Mouse (Mus musculus) spleen, postnatal 4 days (tissue): ENCODE results near the gene Hs2st1.

Experiments used
- DNase-seq, 2 experiments: peaks; one replicate each; pipeline ENCODE4 v3.0.0; 2022; ENCODE audit warnings: low spot score in 2 of 2

Gene Hs2st1

DNA sequence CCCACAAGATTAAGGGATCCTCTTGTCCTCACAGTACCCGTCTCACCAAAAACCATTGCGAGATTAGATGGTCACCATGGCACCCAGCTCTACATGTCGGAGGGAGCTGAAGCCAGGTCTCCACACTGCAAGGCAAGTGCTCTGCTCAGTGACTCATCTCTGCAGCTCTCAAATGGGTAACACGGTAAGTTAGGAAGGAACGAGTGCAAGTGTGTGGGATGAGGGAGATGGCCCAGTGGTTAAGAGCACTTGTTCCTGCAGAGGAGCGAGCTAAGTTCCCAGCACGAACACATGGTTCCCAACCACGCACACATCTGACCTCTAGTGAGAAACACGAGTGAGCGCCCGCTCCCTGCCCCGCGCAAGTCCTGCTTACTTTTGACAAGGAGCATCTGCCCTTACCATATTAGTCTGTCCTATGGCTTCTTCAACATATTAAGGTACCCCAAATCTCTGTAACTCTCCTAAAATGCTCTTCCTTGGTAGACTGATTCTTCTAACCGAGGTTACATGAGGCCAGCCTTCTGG, 132.0 kb downstream of the Hs2st1 start:
- no peak for DNase-seq

DNA sequence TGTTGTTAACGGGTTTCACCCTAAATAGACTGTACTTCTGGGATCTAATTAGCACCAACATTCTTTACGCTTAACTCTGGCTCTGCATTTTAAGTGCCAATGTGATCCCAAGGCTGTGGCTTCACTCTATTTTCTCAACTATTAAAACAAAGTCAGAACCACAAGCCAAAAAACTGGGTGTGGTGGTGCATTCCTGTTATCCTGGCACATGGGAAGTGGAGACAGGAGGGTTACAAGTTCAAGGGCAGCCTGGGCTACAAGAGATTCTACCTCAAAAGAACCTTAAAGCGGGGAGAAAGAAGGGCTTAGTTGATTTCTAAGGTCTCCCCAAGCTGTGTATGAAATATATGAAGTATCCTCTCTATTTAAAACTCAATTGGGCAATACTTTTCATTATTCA, 133.9 kb downstream of the Hs2st1 start:
- DNase-seq, result no peak

DNA sequence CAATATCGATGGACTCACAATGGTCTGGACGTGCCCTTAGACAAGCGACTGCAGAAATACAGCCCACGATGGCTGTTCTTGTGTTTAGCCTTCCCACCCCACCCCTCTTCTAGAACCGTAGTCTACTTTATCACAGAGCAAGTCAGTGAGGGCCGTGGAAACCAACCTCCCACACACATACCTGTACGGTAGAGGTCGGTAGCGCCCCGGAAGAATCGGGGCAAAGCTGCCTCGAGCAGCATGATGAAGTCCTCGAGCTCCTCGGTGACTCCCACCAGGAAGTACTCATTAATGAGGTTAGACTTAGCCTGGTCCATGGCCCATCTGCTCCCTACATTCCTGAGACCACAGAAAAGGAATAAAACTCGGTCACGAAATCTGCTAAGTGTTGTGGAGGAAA, 134.7 kb downstream of the Hs2st1 start:
- DNase-seq, result no peak

DNA sequence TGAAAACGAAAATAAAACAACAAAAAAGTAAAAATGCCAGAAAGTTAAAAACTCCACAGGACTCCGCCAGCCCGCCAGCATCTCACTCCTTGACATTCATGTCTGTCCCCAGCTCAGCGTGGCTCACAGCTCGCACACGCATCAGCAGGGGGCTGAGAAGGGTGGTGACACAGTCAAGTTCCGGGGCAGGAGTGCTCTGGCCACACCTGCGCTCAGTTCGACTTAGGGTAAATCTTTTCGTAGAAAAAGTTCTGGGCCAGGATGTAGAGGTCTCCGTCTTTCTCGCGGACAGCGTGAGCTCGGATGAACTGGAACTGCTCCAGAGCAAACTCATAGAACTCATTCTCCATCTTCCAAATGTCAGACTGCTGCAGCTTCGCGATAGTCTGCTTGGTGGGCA, 135.7 kb downstream of the Hs2st1 start:
- DNase-seq, result no peak

DNA sequence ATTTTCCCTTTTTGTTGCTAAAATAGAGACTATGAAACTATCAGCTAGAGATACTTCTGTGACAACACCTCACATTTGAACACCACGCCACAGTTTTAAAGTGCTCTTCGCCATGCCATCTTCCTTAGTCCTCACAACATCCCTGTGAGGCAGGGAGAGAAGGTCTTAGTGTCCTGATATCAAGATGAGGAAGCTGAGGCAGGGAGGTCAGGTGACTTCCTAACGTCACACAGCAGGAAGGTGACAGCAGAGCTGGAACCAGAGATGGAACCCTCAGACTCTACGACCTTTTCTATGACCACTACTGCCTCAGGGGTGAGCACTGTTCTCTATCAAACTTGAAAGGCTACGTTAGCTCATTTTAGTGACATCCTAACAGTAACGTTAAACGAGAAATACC, 136.9 kb downstream of the Hs2st1 start:
- DNase-seq, result no peak

DNA sequence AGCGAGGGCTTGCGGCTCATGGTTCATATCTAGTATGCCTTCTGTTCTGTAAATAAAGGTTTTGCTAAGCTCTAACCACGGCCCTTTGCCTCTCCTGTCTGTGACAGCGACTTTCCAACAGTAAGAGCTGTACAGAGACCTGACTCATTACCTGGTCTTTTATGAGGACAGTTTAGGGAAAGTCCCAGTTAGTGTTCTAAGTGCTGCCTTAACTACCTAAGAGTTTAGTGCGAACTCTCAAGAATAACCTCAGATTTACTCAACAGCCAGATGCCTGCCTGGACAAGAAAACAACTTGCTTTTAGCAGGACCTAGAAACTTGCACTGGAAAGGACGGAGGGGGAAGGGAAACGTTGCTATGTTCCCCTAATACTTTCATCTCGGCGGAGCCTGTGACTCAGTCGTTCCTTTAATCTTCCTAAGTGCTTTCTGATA, 137.8 kb downstream of the Hs2st1 start:
- DNase-seq, result no peak

DNA sequence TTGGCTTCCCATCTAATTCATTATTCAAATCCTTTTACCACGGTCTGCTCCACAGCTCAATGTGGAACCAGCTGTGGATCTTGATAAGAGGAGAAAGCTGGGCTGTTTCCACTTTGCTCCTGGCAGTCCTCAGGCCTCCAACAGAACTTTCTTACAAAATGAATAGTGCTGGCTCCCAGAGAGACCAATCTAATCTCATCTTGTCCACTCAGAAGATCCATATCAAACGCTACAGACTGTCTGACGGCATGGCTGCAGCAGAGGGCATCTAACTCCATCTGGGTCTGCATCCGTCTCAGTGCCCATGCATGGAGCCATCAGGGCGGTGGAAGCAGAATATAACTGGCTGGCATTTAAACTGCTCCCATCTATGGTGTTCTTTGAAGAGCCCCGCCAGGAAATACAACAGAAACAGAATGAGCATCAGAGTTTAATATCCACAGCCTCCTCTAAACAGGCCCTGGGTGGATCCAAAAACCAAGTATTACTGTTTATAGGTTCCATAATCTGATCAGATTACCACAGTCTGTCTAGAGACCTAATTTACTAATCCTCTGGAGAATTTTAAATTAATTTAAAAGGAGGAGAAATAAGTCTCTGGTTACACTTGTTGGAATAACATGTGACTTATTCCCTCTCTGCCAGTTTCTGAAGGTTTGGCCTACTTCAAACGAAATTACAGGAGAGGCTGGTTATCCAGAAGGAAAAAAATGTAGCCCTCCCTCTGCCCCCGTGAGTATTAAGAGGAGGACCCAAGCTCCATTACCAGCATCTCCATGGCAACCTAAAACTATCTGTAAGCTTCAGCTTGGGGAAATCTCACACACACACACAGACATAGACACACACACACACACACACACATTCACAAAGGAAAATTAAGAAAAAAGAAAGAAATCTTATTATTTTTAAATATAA, 141.2 kb downstream of the Hs2st1 start:
- no peak for DNase-seq

DNA sequence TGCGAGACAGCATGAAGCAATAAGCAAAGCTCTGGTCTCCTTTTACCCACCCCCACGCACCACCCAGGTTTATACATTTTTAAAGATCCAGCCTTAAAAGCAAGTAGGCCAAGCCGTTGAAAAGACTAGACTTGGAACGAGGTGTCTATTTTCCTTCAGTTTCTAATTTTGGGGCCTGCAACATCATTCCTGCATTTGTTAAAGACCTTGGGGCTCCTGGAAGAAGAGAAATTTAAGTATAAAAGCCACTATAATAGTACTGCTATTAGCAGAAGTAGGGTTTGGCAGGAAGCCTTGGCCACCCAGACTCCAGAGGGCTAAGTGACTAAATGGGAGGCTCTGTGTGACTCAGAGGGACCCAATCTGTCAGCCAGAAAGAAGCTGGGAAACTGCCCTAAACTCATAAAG, 144.9 kb downstream of the Hs2st1 start:
- no peak for DNase-seq

DNA sequence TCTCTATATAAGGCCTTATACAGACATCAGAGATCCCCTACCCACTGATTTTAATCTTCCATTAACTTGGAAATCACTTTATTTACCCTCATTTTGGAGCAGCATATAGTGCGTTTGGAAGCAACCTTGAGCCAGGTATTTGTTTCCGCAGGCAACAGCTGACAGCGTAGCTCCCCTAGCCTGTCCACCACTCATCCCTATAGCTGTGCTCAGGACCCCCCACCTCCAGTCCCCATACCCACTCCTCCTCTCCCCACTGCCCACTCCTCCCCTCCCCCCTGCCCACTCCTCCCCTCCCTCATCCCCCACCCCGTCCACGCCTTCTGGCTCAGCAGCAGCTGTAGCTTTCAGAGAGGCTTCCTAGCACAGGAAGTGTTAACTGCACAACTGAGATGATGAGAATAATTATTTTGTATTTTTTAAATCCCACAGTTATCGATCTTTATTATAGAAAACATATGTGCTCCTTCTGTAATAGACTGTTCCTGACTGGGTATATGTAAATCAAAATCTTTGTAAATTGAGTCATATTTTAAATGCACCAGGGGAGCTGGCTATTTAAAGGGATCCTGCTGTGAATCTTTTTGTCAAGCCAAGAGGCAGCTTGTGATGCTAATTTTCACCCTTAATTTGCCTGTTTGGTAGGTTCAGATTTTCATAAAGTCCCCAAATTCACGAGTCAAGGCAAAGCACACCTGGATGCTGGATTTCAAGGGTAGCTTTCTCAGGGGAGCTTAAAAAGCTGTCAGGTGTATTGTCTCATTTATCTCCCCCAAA, 148.4 kb downstream of the Hs2st1 start:
- no peak for DNase-seq

DNA sequence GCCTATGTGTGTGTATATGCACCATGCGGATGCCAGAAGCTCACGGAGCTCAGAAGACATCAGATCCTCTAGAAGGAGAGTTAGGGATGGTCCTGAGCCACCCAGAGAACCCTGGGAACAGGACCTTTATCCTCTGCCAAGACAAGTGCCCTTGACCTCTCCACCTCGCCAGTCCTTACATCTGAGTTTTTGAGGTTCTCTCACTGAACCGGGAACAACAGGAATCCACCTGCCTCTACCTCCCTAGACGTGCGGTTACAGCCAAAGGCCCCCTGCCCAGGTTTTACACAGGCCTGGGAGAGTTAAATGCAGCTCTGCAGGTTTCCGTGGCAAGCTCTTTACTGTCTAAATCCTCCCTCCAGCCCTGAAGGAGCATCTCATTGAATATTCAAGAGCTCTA, 156.2 kb downstream of the Hs2st1 start:
- DNase-seq, result no peak

DNA sequence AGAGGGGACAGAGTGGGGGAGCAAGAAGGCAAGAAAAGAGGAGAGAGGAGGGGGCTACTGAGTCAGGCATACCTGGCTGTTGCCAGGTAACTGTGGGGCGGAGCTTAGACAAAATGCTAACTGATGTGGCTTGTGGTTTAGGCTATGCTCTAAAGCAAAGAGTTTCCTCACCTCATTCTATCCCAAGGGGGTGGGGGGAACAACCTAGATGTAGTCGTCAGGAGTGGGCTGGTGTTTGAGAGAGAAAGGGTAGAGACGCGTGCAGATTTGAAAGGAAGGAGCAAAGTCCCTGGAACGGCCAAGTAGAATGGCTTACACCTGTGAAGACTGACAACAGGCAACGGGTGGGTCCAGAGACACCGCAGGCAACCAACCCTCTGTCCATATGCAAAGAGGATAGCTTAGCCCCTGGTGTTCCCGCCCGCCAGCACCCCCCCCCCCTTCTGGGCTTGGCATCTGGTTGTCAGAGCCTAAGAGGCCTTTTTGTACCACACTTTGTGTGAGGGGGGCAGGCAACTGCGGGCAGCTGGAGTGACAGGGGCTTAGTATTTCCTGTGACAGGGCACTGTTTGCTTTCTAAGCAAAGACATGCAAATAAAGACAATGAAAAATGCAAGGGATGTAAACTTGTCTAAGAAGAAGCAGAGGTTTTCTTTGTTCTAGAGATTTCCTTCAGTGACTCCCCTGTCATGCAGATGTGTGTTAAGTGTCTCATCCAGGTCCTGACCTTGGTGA, 157.3 kb downstream of the Hs2st1 start:
- no peak for DNase-seq

DNA sequence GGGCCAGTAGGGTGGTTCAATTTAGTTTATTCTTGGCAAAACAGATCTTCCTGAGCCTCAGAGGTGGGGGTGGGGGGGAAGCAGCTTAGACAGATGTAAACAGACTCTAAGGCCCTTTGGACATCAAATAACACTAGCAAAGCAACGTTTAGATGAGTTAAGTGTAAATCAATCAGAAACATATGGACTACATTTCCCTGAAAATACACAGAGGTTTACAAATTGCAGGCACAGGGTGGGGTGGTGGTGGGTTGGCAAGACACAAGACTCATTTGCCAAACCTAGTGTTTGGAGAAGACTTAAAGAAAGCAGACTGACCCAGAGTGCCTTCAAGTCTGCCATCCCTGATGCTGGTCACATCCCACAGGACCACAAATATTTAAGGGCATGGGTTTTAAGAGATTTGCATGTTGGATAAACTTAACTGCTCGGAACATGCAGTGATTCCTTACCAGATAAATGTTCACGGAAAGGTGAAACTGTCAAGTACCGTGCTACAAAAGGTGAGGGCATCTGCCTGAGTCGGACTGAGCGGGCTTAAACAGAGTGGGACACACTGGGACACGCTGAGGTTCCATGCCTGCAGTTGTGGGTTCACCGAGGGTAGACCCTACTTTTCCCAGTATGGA, 158.2 kb downstream of the Hs2st1 start:
- no peak for DNase-seq

DNA sequence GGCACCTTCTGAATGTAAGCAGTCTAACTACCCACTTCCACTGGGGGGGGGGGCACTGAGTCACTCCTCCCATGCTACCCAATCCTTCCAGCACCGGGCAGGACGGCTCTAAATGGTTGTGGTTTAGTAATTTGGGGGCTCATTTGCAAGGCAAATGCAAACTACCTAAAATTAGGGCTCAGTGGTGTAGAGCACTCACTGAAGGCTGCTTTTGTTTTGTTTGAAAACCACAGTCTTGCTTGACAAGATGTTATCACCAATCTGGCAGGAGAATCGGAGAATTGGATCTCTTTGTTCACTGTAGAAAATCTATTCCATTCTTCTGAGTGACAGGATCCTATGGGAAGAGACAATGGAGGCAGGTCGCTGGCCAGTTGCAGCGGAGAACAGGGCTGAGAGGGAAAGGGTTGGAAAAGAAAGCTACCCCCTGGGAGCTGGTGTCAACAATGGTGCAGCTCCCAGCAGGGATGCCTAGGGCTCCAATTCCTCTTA, 158.9 kb downstream of the Hs2st1 start:
- no peak for DNase-seq

DNA sequence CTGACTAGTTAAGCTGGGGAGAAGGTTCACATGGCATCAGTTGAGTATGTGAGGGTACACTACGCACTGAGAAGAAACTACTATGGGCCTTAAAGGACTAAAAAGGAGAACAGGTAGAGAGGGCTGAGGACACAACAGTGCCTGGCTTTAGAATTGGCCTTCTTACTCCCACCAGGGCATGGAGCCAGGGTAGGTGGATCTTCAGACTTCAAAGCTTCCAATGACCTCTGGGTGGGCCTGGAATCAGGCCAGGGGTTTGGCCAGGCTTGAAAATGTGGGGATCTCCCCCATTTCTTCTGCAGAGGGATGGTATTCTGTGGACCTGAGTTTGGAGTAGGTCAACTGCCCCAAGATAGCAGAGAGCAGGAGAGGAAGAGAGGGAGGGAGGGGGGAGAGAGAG, 161.0 kb downstream of the Hs2st1 start:
- DNase-seq, result no peak

DNA sequence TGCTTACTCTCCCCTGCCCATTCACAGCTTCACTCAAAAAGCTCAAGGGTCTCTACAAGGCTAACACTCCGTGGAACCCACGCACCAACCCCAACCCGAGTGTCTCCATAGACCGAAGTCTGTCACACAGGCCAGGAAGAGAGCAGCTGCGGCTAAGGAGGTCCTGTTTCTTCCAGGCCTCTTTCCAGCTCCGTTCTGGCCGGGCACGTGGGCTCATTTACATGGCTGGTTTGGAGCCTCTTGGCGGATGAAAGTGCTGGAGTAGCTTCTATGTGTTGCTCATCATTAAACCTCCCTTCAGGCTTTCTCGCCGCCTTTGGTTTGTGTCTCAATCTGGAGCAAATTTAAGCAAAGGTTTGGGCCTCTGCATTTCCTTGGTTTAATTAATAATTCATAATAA, 164.7 kb downstream of the Hs2st1 start:
- DNase-seq, result no peak

DNA sequence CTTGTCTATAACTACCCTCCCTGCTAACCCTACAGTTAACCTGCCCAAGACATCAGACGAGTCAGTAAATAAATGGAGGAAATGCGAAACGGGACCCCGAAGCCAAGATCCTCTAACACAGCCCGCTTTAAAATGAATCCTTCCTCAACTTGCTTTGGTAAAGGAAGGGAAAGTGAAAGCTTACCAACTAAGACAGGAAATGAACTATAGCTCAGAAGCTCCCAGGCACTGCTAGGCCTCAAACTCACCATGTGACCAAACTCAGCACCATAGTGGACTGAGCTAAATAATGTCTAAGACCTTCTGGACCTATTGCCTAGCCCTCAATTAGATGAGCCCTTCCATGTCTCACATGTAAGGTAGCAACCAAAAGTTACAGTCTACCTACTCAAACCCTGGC, 168.7 kb downstream of the Hs2st1 start:
- no peak for DNase-seq

DNA sequence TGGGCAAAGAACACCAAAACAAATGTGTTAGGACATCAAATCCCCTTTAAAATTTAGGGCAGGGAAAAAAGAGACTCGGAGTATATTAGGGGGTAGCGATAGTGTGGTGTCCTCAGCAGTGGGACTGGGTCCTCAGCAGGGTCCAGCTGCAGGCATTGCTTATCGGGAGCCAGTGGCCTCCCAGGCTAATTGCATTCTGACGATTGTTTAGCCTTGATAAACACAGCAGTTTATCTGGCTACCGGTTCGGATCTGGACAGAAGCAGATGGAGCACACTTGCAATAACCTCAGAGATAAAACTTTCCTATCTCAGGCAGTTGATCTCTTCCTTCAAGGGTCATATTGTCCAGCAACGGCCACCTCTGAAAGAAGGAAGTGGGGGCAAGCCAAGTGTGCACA, 169.1 kb downstream of the Hs2st1 start:
- no peak for DNase-seq

DNA sequence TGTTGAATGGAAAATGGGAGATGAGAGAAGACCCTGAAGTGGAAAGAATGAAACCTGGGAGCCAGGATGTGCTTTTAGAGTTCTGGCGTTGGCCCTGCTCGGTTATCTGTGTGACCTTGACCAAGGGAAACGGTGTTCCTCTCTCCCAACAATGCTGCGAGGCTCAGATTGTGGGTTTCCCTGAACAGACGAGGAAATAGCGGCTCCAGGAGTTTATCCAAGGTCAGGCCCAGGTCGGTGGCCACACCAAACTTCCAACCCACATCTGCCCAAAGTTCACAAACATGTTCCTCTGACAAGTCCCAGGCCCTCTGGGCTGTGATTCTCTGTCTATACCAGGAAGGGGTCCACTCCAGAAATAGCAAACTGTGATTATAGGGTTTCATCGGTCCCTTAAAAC, 169.6 kb downstream of the Hs2st1 start:
- DNase-seq, result no peak

DNA sequence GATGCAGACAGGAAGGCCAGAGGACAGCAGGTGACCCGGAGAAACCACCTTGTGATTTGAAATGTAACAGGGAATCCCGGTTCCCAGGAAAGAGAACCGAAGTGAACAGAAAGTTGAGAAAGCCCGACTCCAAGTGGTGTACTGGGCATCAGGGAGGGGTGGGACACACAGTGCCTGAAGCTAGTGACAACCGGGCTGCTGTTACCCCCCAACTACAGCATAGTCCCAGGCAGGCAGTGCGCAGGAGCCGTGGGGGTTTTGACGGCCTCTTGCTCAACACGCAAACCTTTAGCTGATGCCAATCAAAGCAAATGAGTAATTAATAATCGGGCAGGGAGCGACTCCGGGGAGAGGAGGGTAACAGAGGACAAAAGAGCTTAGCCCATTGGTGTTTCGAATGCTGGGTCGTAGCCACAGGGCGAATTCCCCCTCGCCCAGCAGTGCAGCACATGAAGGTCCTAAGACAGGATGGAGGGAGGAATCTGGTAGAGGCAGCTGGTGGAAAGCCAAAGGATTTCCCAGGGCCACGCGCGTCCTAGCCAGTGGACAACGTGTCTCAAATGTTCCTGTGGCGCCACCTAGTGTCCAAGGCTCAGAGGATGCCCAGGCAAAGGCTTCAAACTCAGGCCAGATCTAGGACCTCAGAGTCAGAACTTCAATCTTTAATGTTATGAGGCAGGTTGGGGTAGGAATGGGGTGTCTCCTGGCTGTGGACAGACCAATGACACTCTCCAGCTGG, 170.5 kb downstream of the Hs2st1 start:
- DNase-seq, result peak; percentile 72 to 90

DNA sequence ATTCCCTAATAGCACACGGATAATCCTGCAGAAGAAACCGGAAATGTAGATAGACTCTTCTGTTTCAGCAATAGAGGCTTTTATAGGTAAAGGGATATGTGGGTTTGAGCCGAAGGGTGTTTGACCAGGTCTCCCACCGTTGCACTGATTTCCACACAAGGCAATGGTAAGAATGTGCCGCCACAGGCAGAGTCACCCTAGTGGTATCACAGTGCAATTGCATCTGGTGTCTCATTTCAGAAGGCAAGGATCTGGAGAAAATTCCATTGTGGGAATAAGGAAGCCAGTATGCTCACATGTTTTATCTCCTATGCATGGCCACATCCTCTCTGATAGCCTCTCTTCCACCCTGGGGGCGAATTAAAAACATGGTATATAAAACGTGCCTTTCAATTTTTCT, 171.8 kb downstream of the Hs2st1 start:
- DNase-seq, result no peak

DNA sequence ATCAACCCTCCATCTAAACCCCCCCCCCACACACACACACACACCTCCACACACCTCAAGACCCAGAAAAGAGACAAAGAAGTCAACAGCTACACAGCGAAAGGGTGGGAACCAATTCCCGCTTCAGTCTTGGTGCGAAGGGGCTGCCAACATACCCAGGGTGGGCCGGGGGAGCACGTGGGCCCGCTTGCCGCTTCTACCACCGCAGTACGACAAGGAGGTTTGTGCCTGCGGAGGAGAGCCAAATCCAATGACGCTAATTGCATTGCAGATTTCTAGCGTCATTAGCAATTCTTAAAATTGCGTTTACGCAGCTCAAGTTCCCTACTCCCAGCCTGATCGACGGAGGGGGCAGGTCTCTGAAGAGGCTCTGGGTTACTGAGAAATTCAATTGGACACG, 173.5 kb downstream of the Hs2st1 start:
- no peak for DNase-seq
